Mouse (Mus musculus): ENCODE data around the gene Gm19426. TPM values are rescaled to one million over a fixed set of nuclear protein-coding genes. Genes with fewer than 3 reads are reported as not detected.

Gm19426 gene
- 1 to 10 TPM in 1 of 2 experiments, under 1 TPM in 1; 0.66 to 1.0 TPM for total RNA-seq (2021)
- long read RNA-seq, experiment 1 = 0 reads
- long read RNA-seq, experiment 2 = 0 reads

DNA sequence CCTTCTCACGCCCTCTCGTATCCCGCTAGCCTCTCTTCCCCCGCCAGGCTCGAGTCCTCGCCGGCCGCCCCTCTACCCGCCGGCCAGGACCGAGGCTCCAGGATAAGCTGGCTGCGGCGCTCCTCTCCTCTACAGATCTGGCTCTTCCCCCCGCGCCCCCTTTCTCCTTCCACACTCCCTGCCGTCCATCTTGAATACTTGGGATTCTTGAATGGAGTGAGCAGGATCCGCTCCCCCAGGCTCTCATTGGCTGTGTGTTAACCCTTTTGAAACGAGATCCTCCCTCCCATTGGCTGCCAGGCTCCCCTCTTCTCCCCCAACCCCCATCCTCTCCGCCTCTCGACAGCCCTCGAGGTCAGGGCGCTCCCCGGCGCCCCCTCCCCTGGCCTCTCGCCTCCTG lies at the start of gene Gm19426:
TSS of gene Gm19426 (minus strand) at position 95 of the 400 bp plus-strand sequence.
- intact Hi-C loops (cut with DNase I; ENCODE audit: low total_unique reads) = loop anchor here (5.0 kb wide), 1 partner anchor 54 kb away; the partner anchor contains the start of gene Ube2l6
- DNase-seq = peak; percentile 74

DNA sequence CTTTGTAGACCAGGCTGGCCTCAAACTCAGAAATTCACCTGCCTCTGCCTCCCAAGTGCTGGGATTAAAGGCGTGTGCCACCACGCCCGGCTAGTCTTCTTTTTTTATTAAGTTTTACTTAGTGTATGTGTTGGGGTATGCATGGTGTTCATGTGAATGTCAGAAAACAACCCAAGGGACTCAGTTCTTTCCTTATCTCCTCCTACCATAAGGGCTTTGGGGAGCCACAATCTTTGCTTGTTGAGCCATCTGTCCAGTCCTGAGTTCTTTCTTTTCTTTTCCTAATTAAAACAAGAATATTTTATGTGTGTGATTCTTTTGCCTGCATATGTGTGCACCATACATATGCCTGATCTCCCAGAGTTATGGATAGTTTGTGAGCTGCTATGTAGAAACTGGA lies 49.7 kb upstream of the Gm19426 start:
- intact Hi-C loops (cut with DNase I; ENCODE audit: low total_unique reads) = no loop called here
- DNase-seq = no peak

DNA sequence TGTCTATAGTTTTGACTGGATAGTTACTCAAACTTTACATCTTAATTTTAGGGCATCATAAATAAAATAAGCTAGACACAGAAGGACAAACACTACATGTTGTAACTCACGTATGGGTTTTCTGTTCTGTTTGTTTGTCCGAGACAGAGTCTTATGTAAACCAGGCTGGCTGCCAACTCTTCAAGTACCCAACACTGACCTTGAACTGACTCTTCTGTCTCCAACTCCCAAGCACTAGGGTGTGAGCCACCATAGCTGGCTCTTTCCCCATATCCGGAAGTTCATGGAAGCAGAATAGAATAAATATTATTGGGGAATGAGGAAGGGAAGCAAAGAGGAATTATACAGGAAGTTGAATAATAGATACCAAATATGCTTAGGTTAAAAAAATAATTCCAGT lies 49.1 kb upstream of the Gm19426 start:
- intact Hi-C loops (cut with DNase I; ENCODE audit: low total_unique reads) = no loop called here
- DNase-seq = no peak

GRCm38 (mm10) chr2:84790418-84790817 lies 47.0 kb upstream of the Gm19426 start:
- DNase-seq = no peak
- intact Hi-C loops (cut with DNase I; ENCODE audit: low total_unique reads) = no loop called here

DNA sequence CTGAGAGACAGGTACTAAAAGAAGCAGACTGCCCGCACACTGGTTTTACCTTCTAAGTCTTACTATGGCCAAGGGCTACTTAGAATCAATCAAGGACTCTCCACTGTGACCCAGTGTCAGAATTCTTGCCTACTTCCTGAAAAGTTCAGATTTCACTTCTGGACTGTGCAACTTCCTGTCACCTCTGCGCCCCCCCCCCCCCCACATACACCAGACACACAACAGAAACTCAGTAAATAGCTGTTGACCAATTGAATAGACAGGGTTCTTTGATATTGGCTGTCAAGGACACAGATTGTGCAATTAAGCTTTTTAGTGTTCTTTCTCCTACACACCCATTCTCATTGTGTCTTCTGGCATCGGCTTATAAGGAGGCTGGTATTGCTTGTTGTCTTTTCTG lies 44.9 kb upstream of the Gm19426 start:
- DNase-seq = no peak
- intact Hi-C loops (cut with DNase I; ENCODE audit: low total_unique reads) = no loop called here

GRCm38 (mm10) chr2:84783840-84784566 lies 40.5 kb upstream of the Gm19426 start:
- DNase-seq = no peak
- intact Hi-C loops (cut with DNase I; ENCODE audit: low total_unique reads) = no loop called here

DNA sequence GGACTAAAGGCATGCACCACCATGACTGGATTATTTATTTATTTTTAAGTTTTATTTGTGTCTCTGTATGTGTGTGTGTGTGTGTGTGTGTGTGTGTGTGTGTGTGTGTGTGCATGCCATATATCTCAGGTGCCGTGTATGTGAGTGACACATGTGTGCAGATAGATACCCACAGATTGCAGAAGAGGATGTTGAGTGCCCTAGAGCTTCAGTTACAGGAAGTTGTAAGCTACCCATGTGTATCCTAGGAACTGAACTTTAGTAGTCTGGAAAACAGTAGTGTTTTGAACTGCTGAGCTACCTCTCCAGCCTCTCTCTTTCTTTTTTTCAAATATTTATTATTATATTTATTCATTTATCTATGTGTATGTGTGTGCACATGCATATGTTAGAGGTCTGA lies 39.9 kb upstream of the Gm19426 start:
- intact Hi-C loops (cut with DNase I; ENCODE audit: low total_unique reads) = no loop called here
- no peak for DNase-seq

- intact Hi-C loops (cut with DNase I; ENCODE audit: low total_unique reads) = no loop called here
- no peak for DNase-seq
These were observed 35.8 kb upstream of the Gm19426 start for GRCm38 (mm10) chr2:84779210-84779609.

GRCm38 (mm10) chr2:84777706-84778105 lies 34.3 kb upstream of the Gm19426 start:
- DNase-seq = no peak
- intact Hi-C loops (cut with DNase I; ENCODE audit: low total_unique reads) = no loop called here

- peak; percentile 47 for DNase-seq
- intact Hi-C loops (cut with DNase I; ENCODE audit: low total_unique reads) = no loop called here
These were observed 32.2 kb upstream of the Gm19426 start for GRCm38 (mm10) chr2:84775665-84776064.

DNA sequence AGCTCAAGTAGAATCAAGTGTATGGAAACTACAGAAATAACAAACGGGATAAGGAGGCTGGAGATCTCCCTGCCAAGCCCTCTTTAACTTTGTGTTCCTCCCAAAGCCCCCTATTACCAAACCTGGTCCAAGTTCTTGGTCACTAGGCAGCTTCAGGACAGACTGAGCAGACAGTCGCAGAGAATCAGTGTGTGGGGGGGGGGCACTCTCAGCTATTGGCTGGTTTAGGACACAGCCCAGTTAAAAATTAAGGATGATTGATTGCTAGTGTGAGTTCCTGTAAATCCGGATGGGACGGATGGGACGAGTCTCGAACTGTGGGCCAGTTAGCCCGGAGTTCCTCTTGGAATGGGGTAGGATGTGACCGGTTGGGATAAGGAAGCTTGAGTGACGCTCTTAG lies 31.8 kb upstream of the Gm19426 start, which contains the start of gene Serping1:
TSS of gene Serping1 (minus strand) at position 204 of the 400 bp plus-strand sequence.
- DNase-seq = no peak
- intact Hi-C loops (cut with DNase I; ENCODE audit: low total_unique reads) = no loop called here

DNA sequence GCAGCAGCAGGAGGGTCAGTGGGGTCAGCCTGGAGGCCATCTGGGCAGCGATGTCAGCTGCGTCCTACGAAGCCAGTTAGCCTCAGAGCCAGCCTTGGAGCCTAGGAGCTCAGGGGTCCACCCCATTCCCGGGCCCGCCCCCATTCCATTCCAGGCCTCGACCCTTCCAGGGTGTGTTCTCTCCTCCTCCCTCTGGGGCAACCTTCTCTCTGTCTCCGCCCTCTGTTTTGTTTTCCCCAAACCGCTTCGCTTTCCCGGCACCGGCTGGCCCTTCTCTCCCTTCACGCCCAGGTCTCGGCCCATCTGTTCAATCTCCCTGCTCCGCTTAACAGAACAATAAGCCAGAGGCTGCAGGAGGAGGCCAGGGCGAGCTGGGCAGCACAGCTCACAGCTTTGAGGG lies 31.3 kb upstream of the Gm19426 start:
- intact Hi-C loops (cut with DNase I; ENCODE audit: low total_unique reads) = no loop called here
- DNase-seq = peak; percentile 85

DNA sequence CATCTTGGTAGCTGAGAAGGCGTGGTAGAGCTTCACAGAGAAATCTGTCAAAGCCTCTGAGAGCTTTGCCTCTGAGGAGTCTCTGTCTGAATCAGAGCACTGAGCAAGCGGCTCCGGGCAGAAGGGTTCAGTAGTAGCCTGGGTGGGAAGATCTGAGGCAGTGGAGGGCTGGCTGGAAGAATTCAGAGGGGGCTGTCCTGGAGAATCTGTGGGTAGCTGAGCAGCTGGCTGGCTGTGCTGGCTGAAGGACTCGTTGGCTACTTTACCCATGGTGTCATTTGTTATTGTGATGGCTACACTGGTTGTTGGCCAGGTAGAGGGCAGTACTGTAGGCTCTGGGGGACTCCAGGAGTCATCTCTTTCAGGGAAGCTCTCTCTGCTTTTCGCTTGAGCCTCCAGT lies 29.7 kb upstream of the Gm19426 start:
- intact Hi-C loops (cut with DNase I; ENCODE audit: low total_unique reads) = no loop called here
- DNase-seq = no peak

DNA sequence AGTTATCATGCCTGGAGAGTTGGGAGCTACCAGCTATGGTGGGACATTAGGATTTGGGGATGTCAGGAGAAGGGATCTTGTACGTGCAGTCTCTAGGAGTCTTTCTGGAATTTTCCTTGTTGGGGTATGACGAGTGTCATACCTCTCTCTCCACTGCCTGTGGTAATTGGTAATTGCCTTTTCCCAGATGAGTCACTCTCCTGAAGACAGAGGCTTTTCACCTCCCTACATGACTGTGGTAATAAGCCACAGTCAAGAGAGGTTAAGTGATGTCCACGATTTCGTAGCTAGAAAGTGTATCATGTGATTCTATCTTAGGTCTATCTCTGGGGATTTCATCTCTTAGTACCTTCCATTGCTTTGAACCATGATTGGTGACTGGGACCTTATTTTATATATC lies 29.0 kb upstream of the Gm19426 start:
- DNase-seq = no peak
- intact Hi-C loops (cut with DNase I; ENCODE audit: low total_unique reads) = no loop called here

DNA sequence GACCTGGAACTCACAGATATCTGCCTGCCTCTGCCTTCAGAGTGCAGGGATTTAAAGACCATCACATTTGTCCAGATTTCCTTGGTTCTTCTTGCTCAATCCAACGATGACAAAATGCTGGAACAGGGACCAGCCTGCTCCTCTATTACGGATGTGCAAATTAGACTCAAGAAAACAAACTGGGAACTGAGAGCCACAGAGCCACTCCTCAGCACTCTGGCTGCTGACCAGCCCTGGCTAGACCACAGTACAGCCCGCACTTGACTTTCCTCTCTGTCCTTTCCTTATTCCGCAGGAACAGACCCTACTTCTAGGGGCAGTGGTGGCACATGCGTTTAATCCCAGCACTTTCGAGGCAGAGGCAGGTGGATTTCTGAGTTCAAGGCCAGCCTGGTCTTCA lies 27.0 kb upstream of the Gm19426 start:
- DNase-seq = peak; percentile 53
- intact Hi-C loops (cut with DNase I; ENCODE audit: low total_unique reads) = no loop called here

- no peak for DNase-seq
- intact Hi-C loops (cut with DNase I; ENCODE audit: low total_unique reads) = no loop called here
These were observed 19.4 kb upstream of the Gm19426 start for GRCm38 (mm10) chr2:84762818-84763217.

- intact Hi-C loops (cut with DNase I; ENCODE audit: low total_unique reads) = no loop called here
- no peak for DNase-seq
These were observed 18.8 kb upstream of the Gm19426 start for GRCm38 (mm10) chr2:84762295-84762694.

DNA sequence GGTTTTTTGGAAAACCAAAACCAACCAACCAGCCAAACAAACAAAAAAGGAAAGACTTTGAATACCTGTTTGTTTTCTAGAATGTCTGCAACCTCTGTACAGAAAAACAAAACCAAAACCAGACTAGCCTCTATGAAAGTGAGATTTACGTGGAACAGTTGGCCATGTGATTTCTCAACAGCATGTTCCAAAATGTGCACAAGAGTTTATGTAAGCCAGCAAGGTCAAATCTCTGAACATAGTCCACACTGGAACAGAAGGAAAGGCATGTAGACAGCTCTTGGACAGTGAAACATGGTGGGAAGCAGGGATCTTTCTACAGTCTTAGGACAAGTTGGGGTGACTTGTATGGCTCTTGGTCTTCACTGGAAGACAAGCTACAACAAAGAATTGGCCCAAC lies 18.4 kb upstream of the Gm19426 start:
- DNase-seq = no peak
- intact Hi-C loops (cut with DNase I; ENCODE audit: low total_unique reads) = no loop called here

DNA sequence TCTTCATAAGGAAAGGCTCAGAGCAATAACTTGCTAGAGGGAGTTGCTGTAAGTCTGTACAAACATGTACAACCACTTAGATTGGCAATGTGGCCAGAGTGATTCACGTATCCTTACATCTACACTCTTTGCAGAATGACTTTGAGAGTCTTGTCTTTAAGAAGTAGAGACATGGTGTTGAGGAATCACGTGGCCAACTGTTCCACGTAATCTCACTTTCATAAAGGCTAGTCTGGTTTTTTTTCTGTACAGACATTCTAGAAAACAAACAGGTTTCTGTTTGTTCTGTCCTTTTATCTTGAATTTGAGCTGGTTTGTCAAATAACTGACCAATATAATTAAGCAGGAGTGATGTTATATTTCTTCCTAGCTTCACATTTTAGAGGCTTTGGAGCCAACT lies 17.9 kb upstream of the Gm19426 start:
- intact Hi-C loops (cut with DNase I; ENCODE audit: low total_unique reads) = no loop called here
- DNase-seq = no peak

GRCm38 (mm10) chr2:84760777-84761176 lies 17.3 kb upstream of the Gm19426 start:
- DNase-seq = no peak

DNA sequence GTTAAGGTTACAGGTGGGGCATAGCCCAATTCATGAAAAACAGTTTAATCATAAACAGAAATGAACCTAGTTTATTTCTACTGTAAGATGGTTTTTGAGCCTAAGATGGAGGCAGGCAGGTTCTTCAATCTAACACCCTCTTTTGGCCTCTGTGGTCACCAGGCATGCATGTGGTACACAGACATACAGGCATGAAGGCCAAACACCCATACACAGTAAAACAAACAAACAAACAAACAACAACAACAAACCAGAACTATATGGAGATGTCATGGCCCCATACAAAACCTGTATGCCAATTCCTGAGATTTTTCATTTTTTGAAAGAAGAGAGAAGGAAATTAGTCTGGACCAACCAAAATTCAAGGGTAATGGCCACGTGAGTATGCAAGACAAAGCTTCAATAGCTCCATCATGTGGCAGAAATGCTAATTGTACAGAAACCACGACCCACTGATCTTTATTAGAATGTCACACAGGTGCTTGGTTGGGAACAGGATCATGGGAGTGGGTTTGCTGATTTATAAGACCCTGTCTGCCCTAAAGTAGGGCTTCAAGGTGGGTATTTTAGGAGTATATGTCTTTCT lies 15.2 kb upstream of the Gm19426 start:
- intact Hi-C loops (cut with DNase I; ENCODE audit: low total_unique reads) = no loop called here
- DNase-seq = no peak

More at GRCm38 (mm10) chr2:84760777-84761176, 17.3 kb upstream of the Gm19426 start:
- intact Hi-C loops (cut with DNase I; ENCODE audit: low total_unique reads) = no loop called here
